Mouse (Mus musculus) limb, embryonic 12.5 days (tissue): Measurements from ENCODE around the gene Adam22. TPM values are rescaled to one million over a fixed set of nuclear protein-coding genes. Genes with fewer than 3 reads are reported as not detected.

Source experiments
- ATAC-seq: fragments of 200-750 bp; cut with Nextera tagmentation; 2 replicates; pipeline ENCODE4 v1.8.0; 2017; ENCODE audit warnings: low read depth, moderate TSS enrichment; ENCODE audit not compliant: insufficient number of reproducible peaks, insufficient read depth, low FRiP score, low TSS enrichment
- H3K27ac ChIP-seq: fragments of 300-500 bp; sonication (generic); 2 replicates; pipeline ENCODE4 v1.5.1; 2016; ENCODE audit warnings: mild to moderate bottlenecking, moderate library complexity
- H3K27me3 ChIP-seq: fragments of 300-500 bp; sonication (generic); 2 replicates; pipeline ENCODE4 v1.6.1; 2016; ENCODE audit warnings: mild to moderate bottlenecking, moderate library complexity
- H3K36me3 ChIP-seq: fragments of 300-500 bp; sonication (generic); 2 replicates; pipeline ENCODE4 v1.6.1; 2016; ENCODE audit warnings: mild to moderate bottlenecking, moderate library complexity
- H3K4me1 ChIP-seq: fragments of 300-500 bp; sonication (generic); replicated peaks from 2 replicates; pipeline ENCODE4 v1.6.1; 2016
- H3K4me2 ChIP-seq: fragments of 300-500 bp; sonication (generic); 2 replicates; pipeline ENCODE4 v1.6.1; 2016; ENCODE audit warnings: mild to moderate bottlenecking, moderate library complexity
- H3K4me3 ChIP-seq: fragments of 300-500 bp; sonication (generic); replicated peaks from 2 replicates; pipeline ENCODE4 v1.5.1; 2016; ENCODE audit warnings: mild to moderate bottlenecking
- H3K9ac ChIP-seq: fragments of 300-500 bp; sonication (generic); replicated peaks from 2 replicates; pipeline ENCODE4 v1.6.1; 2016; ENCODE audit warnings: mild to moderate bottlenecking, moderate library complexity
- H3K9me3 ChIP-seq: fragments of 300-500 bp; sonication (generic); 2 replicates; pipeline ENCODE4 v1.6.1; 2016; ENCODE audit warnings: mild to moderate bottlenecking, moderate library complexity
- WGBS: fragments of 180-500 bp; shearing (Covaris S2); methylation state at CpG from one replicate; pipeline ENCODE4 v1.1.7; 2016; 5-methylcytosine and 5-hydroxymethylcytosine counted together
- polyA plus RNA-seq: library from polyadenylated mRNA; unstranded; fragments of >200 nt; fragmentation: Nextera tagmentation; extraction: Ambion mirVana; gene quantifications from 2 replicates; pipeline ENCODE4 v1.2.1, GENCODE M21; 2016

Gene Adam22
- polyA plus RNA-seq, result 14.0 and 15.5 TPM in 2 replicates

DNA sequence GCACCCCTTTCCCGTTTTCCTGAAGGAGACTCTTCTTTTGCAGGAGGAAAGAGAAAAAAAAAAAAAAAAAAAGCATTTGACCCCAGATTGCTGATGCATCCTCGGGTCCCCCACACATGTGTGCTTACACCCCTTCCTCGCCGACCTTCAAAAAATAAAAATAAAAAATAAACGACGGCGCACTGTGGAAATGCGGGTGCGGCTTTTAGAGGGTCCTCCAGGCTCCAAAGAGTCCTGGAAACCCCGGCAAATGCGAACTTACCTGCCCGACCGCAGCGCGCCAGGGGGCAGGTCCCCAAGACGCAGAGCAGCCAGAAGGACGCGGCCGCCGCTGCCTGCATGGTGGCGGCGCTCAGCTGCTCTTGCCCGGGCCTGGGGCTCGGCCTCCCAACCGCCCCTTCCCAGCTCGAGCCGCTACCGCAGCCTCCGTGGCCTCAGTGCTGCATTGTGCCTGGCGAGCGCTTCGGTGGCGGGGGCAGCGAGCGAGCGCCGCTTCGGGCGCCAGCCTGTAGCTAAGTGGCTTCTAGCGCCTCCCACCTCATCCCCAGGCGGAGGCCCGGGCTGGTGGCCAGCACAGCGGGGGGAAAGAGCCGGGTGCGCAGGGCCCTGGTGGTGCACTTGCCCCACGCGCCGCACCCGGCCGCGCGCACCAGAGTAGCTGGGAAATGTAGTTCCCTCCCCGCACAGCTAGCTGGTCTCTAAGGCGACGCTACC lies at the start of gene Adam22:
Gene Adam22, minus strand, starts transcription at position 547 of the 714 bp plus-strand sequence.
- Histone ChIP-seq H3K9me3 (no peaks in the 10 kb centered on the region), H3K27ac (0 out of 2 replicates have a peak within 1 kb of the TSS, but pooled peaks have one; percentile 45), H3K4me1 (peaks cover 8% of the 10 kb centered on the region), H3K4me2 (peak within 1 kb of the TSS; percentile 65), H3K36me3 (no peaks in the 10 kb centered on the region), H3K4me3 (peak within 1 kb of the TSS; percentile 68), H3K27me3 (peaks cover 19% of the 10 kb centered on the region; the same call in 1 of the 2 replicates), H3K9ac (peak within 1 kb of the TSS; percentile 70)
- WGBS, result under 1% methylated on average over 49 of the region's 55 CpGs
- ATAC-seq, result peak; percentile 90

GRCm38 (mm10) chr5:8417443-8417842 lies 49.5 kb upstream of the Adam22 start:
- H3K4me1 ChIP-seq, result peaks cover 9% of the 10 kb centered on the region; the same call in 1 of the 2 replicates
- no peak overlapping the region for H3K27ac ChIP-seq
- H3K4me3 ChIP-seq, result no peak overlapping the region
- H3K27me3 ChIP-seq, result no peaks in the 10 kb centered on the region
- WGBS, result 69% methylated on average over 1 of the region's 1 CpGs
- H3K36me3 ChIP-seq, result peaks cover 56% of the 10 kb centered on the region
- no peak for ATAC-seq
- no peak overlapping the region for H3K4me2 ChIP-seq
- no peaks in the 10 kb centered on the region for H3K9me3 ChIP-seq
- no peak overlapping the region for H3K9ac ChIP-seq

DNA sequence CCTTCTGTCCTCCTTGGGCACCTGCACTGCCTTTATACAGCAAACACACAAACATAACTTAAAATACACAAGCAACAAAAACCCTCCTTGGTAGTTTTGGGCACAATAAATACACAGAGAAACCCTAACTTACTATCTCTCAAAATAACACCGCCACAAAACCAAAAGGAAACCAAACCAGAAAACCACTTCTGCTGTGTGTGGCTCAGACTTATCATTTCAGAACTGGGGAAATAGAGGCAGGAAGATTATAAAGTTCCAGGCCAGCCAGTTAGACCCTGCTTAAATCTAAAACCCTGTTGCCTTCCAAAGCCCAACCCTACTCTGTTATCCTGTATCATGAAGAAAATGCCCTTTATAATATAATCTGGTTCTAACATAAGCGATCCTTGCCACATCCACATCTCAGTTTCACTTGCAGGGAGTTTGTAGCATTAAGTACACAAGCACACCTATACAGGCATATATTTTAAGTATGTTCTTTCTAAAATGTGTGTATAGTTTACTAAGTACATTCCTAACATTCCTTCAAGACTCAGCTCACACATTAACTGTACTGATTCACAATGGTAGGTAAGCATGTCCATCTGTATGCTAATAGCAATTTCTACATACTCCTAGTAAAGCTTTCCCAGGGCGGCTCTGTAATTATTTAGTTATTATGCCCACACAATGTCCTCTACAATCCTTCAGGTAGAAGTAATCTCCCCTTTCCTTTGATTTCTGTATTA lies 48.9 kb upstream of the Adam22 start:
- Histone ChIP-seq H3K36me3 (peaks cover 61% of the 10 kb centered on the region), H3K27ac (no peak overlapping the region), H3K9me3 (no peaks in the 10 kb centered on the region), H3K4me1 (peaks cover 9% of the 10 kb centered on the region; the same call in 1 of the 2 replicates), H3K9ac (no peak overlapping the region), H3K4me3 (no peak overlapping the region), H3K4me2 (no peak overlapping the region), H3K27me3 (no peaks in the 10 kb centered on the region)
- no peak for ATAC-seq
- 91% methylated on average over 3 of the region's 3 CpGs for WGBS

DNA sequence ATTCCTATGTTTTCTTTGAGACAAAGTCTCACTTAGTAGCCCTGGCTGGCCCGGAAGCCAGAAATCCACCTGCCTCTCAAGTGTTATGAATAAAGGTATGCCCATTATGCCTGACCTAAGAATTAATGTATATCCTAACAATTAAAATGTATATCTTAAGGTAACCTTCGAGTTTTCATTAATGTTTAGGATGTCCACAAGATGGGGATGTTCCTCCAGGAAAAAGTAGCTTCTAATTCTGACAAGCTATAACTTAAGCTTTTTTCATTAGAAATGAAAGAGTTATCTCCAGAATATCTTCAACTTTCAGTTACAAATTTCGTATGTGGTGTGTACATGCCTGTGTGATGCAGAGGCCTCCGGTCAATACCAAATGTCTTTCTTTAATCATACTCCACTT lies 40.8 kb upstream of the Adam22 start:
- H3K4me2 ChIP-seq, result no peak overlapping the region
- peaks cover 73% of the 10 kb centered on the region for H3K36me3 ChIP-seq
- no peaks in the 10 kb centered on the region for H3K4me1 ChIP-seq
- H3K27me3 ChIP-seq, result no peaks in the 10 kb centered on the region
- WGBS, result 90% methylated on average over 4 of the region's 4 CpGs
- no peaks in the 10 kb centered on the region for H3K9me3 ChIP-seq
- no peak overlapping the region for H3K9ac ChIP-seq
- no peak overlapping the region for H3K4me3 ChIP-seq
- no peak overlapping the region for H3K27ac ChIP-seq
- no peak for ATAC-seq

GRCm38 (mm10) chr5:8397587-8398249 lies 29.8 kb upstream of the Adam22 start:
- WGBS, result 94% methylated on average over 13 of the region's 13 CpGs
- Histone ChIP-seq H3K9me3 (no peaks in the 10 kb centered on the region), H3K4me3 (no peak overlapping the region), H3K27ac (no peak overlapping the region), H3K4me2 (no peak overlapping the region), H3K27me3 (no peaks in the 10 kb centered on the region), H3K9ac (no peak overlapping the region), H3K36me3 (peaks cover 47% of the 10 kb centered on the region), H3K4me1 (no peaks in the 10 kb centered on the region)
- no peak for ATAC-seq

DNA sequence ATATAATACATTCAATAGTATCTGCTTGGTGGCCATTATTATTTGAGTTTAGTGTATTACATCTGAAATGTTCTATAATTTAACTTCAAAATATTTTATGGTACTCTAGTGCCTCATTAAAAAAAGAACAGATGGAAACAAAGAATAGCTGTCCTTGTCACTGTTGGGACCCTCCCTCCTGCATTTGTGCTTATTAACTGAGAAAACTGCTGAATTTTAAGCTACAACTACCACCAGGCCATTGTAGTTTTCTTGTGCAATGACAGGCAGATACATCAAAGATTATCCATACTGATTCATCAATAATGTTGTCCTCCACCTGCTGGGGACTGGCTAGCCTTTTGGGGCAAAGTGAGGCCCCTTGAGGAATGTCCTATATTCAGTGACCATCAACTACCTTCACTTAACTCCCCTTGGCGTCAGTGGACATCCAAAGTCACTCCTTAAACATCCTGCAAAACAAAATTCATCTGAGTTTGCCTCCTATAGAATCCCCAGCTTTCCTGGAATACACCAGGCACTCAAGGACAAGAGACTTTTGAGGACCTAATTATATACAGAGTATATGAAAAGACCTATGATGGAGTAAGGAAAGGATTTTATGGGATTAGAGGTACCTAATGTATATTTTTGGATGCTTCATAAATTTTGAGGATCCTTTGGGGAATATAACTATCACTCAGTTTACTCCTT lies 26.1 kb upstream of the Adam22 start:
- Histone ChIP-seq H3K9me3 (no peaks in the 10 kb centered on the region), H3K36me3 (peaks cover 24% of the 10 kb centered on the region), H3K4me3 (no peak overlapping the region), H3K4me1 (no peaks in the 10 kb centered on the region), H3K27me3 (no peaks in the 10 kb centered on the region), H3K4me2 (no peak overlapping the region), H3K27ac (no peak overlapping the region), H3K9ac (no peak overlapping the region)
- WGBS, result 73% methylated on average over 1 of the region's 1 CpGs
- ATAC-seq, result no peak

DNA sequence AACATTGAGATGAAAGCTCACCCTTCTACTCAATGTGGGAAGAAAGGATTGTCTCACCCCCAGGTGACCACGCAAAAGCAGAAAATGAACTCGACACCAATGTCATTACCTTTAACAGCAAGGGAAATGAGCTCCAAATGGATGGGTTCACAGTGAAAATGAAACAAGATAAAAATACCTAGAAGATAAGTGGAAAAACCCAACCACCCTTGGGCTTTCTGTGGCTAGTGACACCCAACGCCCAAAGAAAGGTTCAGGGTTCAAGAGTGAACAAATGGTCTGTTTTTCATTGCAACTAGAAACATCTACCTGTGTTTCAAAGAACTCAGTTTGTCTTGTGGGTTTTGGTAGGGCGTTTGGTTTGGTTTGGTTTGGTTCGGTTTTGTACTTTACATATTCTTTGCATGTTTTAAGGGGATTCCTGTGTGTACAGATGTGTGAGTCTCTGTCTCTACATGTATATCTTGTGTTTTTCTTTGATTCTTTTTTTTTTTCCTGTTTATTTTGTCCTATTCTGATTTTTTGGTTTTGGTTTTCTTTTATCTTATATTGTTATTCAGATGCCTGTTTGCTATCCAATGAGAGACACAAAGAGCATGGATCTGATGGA lies 6.4 kb upstream of the Adam22 start:
- Histone ChIP-seq H3K4me3 (no peak overlapping the region), H3K9me3 (no peaks in the 10 kb centered on the region), H3K4me2 (no peak overlapping the region), H3K36me3 (no peaks in the 10 kb centered on the region), H3K9ac (no peak overlapping the region), H3K4me1 (no peaks in the 10 kb centered on the region), H3K27ac (no peak overlapping the region), H3K27me3 (no peaks in the 10 kb centered on the region)
- no peak for ATAC-seq
- WGBS, result 81% methylated on average over 5 of the region's 5 CpGs

DNA sequence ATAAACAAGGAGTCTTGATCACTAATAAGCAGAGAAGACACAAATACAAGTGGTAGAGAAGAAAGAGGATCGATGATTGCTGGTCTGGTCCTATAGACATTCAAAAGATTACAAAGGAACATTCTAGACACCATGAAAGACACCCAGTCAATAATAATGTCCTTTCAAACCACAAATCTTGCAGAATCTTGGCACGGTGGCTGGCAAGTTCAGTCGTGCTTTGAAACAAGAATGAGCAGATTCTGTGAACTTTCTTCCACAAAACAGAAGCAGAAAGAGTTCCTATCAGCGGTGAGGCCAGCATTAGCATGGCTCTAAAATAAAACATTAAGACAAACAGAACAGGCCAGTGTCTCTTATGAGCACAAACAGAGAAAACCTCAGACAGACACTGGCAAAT lies 5.5 kb upstream of the Adam22 start:
- Histone ChIP-seq H3K9me3 (no peaks in the 10 kb centered on the region), H3K9ac (no peak overlapping the region), H3K4me3 (no peak overlapping the region), H3K4me1 (no peaks in the 10 kb centered on the region), H3K36me3 (no peaks in the 10 kb centered on the region), H3K27ac (no peak overlapping the region), H3K27me3 (peaks cover 6% of the 10 kb centered on the region; the same call in 1 of the 2 replicates), H3K4me2 (no peak overlapping the region)
- WGBS, result 81% methylated on average over 4 of the region's 4 CpGs
- ATAC-seq, result no peak

DNA sequence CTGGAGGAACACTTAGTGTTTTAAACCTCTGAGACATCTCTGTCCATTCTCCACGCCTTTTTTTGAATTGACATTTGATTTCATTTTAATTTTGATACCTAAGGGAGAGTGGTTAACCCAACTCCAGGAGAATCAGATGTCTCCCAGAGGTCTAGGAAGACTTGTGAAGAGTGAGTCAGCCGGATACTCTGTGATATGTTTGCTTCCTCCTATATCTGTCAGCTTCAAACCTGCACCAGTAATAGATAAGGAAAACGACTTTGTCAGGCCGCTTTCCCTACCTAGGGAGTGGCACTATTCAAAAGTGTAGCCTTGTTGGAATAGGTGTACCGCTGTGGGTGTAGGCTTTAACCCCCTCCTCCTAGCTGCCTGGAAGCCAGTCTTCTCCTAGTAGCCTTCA lies 821 bp upstream of the Adam22 start:
- peaks cover 19% of the 10 kb centered on the region; the same call in 1 of the 2 replicates for H3K27me3 ChIP-seq
- H3K9ac ChIP-seq, result no peak overlapping the region
- 81% methylated on average over 5 of the region's 5 CpGs for WGBS
- H3K9me3 ChIP-seq, result no peaks in the 10 kb centered on the region
- H3K27ac ChIP-seq, result no peak overlapping the region
- no peaks in the 10 kb centered on the region for H3K36me3 ChIP-seq
- no peak for ATAC-seq
- no peak overlapping the region for H3K4me2 ChIP-seq
- H3K4me1 ChIP-seq, result peaks cover 8% of the 10 kb centered on the region
- H3K4me3 ChIP-seq, result no peak overlapping the region

DNA sequence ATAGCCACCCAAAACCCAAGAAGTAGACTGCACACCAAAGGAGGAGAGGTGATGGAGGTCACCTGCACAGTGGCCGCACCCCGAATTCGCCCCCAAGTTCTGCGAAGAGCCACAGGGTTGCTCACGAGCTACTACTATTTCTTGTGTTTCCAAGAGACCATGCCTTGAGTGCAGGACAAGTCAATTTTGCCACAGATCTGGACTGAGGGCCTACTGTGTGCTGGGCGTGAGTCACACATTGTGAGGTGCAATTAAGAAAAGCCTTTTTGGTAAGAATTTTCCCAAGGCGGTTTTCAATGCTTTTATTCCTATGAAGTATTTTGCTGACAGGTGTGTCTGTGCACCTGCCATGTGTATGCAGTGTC lies 350 bp upstream of the Adam22 start:
- H3K27me3 ChIP-seq, result peaks cover 19% of the 10 kb centered on the region; the same call in 1 of the 2 replicates
- H3K4me2 ChIP-seq, result peak overlapping the region; percentile 65
- H3K36me3 ChIP-seq, result no peaks in the 10 kb centered on the region
- peaks cover 8% of the 10 kb centered on the region for H3K4me1 ChIP-seq
- 34% methylated on average over 7 of the region's 7 CpGs for WGBS
- no peak for ATAC-seq
- no peak overlapping the region for H3K9ac ChIP-seq
- peak overlapping the region; percentile 68 for H3K4me3 ChIP-seq
- no peak overlapping the region for H3K27ac ChIP-seq
- H3K9me3 ChIP-seq, result no peaks in the 10 kb centered on the region
